Mouse (Mus musculus): ENCODE measurements around the gene Snx6. TPM values are rescaled to one million over a fixed set of nuclear protein-coding genes. Genes with fewer than 3 reads are reported as not detected.
"Not testable (repeated sequence)": the region's sequence is repeated elsewhere in the genome, so short reads cannot be mapped to it uniquely, and the experiment has no call there.

The Snx6 gene
- polyA plus RNA-seq, 1 experiment from 2014 or later, result 115 TPM

- H3K36me3 ChIP-seq (ENCODE audit: control insufficient read depth, insufficient read depth, low read length), result peaks cover 32% of the 10 kb centered on the region
- 89% methylated on average over 12 of the region's 12 CpGs for WGBS
- no peak overlapping the region for H3K9ac ChIP-seq (ENCODE audit: low read depth, low read length)
- H3K27ac ChIP-seq (ENCODE audit: low read depth, low read length), result no peak overlapping the region
- H3K9me3 ChIP-seq (ENCODE audit: control insufficient read depth, low read length), result no peaks in the 10 kb centered on the region
- H3K4me2 ChIP-seq, result no peak overlapping the region
- no peak overlapping the region for H3K4me3 ChIP-seq (ENCODE audit: low read depth, low read length)
- DNase-seq (ENCODE audit: low spot score), result no peak
- no peaks in the 10 kb centered on the region for H3K27me3 ChIP-seq (replicated peaks; ENCODE audit: control insufficient read depth, insufficient read depth, low read length)
- ATAC-seq (replicated peaks; ENCODE audit: low FRiP score), result no peak
- no peaks in the 10 kb centered on the region for H3K4me1 ChIP-seq (replicated peaks; ENCODE audit: control insufficient read depth, insufficient read depth, low read length)
Measured at GRCm38 (mm10) chr12:54763624-54764023, 31.9 kb downstream of the Snx6 start.

- Histone ChIP-seq H3K4me3 (ENCODE audit: low read depth, low read length) (no peak overlapping the region), H3K27ac (ENCODE audit: low read depth, low read length) (no peak overlapping the region), H3K4me1 (replicated peaks; ENCODE audit: control insufficient read depth, insufficient read depth, low read length) (no peaks in the 10 kb centered on the region), H3K36me3 (ENCODE audit: control insufficient read depth, insufficient read depth, low read length) (peaks cover 33% of the 10 kb centered on the region), H3K9ac (ENCODE audit: low read depth, low read length) (no peak overlapping the region), H3K9me3 (ENCODE audit: control insufficient read depth, low read length) (no peaks in the 10 kb centered on the region), H3K27me3 (replicated peaks; ENCODE audit: control insufficient read depth, insufficient read depth, low read length) (no peaks in the 10 kb centered on the region), H3K4me2 (no peak overlapping the region)
- WGBS, result 87% methylated on average over 1 of the region's 1 CpGs
- ATAC-seq (replicated peaks; ENCODE audit: low FRiP score) (no peak), DNase-seq (ENCODE audit: low spot score) (no peak)
Measured at GRCm38 (mm10) chr12:54760676-54761075, 34.8 kb downstream of the Snx6 start.

GRCm38 (mm10) chr12:54758846-54759245, 36.7 kb downstream of the Snx6 start:
- H3K4me3 ChIP-seq (ENCODE audit: low read depth, low read length), result no peak overlapping the region
- peaks cover 30% of the 10 kb centered on the region for H3K36me3 ChIP-seq (ENCODE audit: control insufficient read depth, insufficient read depth, low read length)
- no peak overlapping the region for H3K4me2 ChIP-seq
- H3K9ac ChIP-seq (ENCODE audit: low read depth, low read length), result no peak overlapping the region
- H3K4me1 ChIP-seq (replicated peaks; ENCODE audit: control insufficient read depth, insufficient read depth, low read length), result no peaks in the 10 kb centered on the region
- no peaks in the 10 kb centered on the region for H3K27me3 ChIP-seq (replicated peaks; ENCODE audit: control insufficient read depth, insufficient read depth, low read length)
- DNase-seq (ENCODE audit: low spot score), result no peak
- 86% methylated on average over 2 of the region's 2 CpGs for WGBS
- H3K9me3 ChIP-seq (ENCODE audit: control insufficient read depth, low read length), result no peaks in the 10 kb centered on the region
- ATAC-seq (replicated peaks; ENCODE audit: low FRiP score), result no peak
- H3K27ac ChIP-seq (ENCODE audit: low read depth, low read length), result no peak overlapping the region

GRCm38 (mm10) chr12:54748647-54749046, 46.9 kb downstream of the Snx6 start:
- H3K4me1 ChIP-seq (replicated peaks; ENCODE audit: control insufficient read depth, insufficient read depth, low read length), result no peaks in the 10 kb centered on the region
- 90% methylated on average over 8 of the region's 8 CpGs for WGBS
- H3K9me3 ChIP-seq (ENCODE audit: control insufficient read depth, low read length), result no peaks in the 10 kb centered on the region
- peaks cover 19% of the 10 kb centered on the region; the same call in 1 of the 2 replicates for H3K36me3 ChIP-seq (ENCODE audit: control insufficient read depth, insufficient read depth, low read length)
- ATAC-seq (replicated peaks; ENCODE audit: low FRiP score) (no peak), DNase-seq (ENCODE audit: low spot score) (no peak)
- no peak overlapping the region for H3K4me3 ChIP-seq (ENCODE audit: low read depth, low read length)
- no peaks in the 10 kb centered on the region for H3K27me3 ChIP-seq (replicated peaks; ENCODE audit: control insufficient read depth, insufficient read depth, low read length)
- no peak overlapping the region for H3K27ac ChIP-seq (ENCODE audit: low read depth, low read length)
- no peak overlapping the region for H3K9ac ChIP-seq (ENCODE audit: low read depth, low read length)
- no peak overlapping the region for H3K4me2 ChIP-seq

GRCm38 (mm10) chr12:54738661-54739243, 56.8 kb downstream of the Snx6 start:
- H3K9ac ChIP-seq (ENCODE audit: low read depth, low read length); H3K27ac ChIP-seq (ENCODE audit: low read depth, low read length); DNase-seq (ENCODE audit: low spot score); H3K4me1 ChIP-seq (replicated peaks; ENCODE audit: control insufficient read depth, insufficient read depth, low read length); H3K9me3 ChIP-seq (ENCODE audit: control insufficient read depth, low read length); H3K36me3 ChIP-seq (ENCODE audit: control insufficient read depth, insufficient read depth, low read length); H3K4me2 ChIP-seq; H3K4me3 ChIP-seq (ENCODE audit: low read depth, low read length); H3K27me3 ChIP-seq (replicated peaks; ENCODE audit: control insufficient read depth, insufficient read depth, low read length): not testable (repeated sequence)
- 0% methylated on average over 8 of the region's 33 CpGs for WGBS
- ATAC-seq (replicated peaks; ENCODE audit: low FRiP score), result peak; percentile 40

- H3K36me3 ChIP-seq (ENCODE audit: control insufficient read depth, insufficient read depth, low read length); H3K4me1 ChIP-seq (replicated peaks; ENCODE audit: control insufficient read depth, insufficient read depth, low read length); DNase-seq (ENCODE audit: low spot score); H3K9me3 ChIP-seq (ENCODE audit: control insufficient read depth, low read length); H3K27me3 ChIP-seq (replicated peaks; ENCODE audit: control insufficient read depth, insufficient read depth, low read length); H3K4me2 ChIP-seq; H3K4me3 ChIP-seq (ENCODE audit: low read depth, low read length); H3K27ac ChIP-seq (ENCODE audit: low read depth, low read length); H3K9ac ChIP-seq (ENCODE audit: low read depth, low read length): not testable (repeated sequence)
- ATAC-seq (replicated peaks; ENCODE audit: low FRiP score), result peak; percentile 91
- no CpG with 5 or more reads among the region's 21 CpGs for WGBS
Measured at GRCm38 (mm10) chr12:54737891-54738660, 57.4 kb downstream of the Snx6 start.

GRCm38 (mm10) chr12:54734307-54735131, 61.0 kb downstream of the Snx6 start:
- H3K27ac ChIP-seq (ENCODE audit: low read depth, low read length); H3K36me3 ChIP-seq (ENCODE audit: control insufficient read depth, insufficient read depth, low read length); DNase-seq (ENCODE audit: low spot score); H3K9me3 ChIP-seq (ENCODE audit: control insufficient read depth, low read length); H3K4me1 ChIP-seq (replicated peaks; ENCODE audit: control insufficient read depth, insufficient read depth, low read length); H3K27me3 ChIP-seq (replicated peaks; ENCODE audit: control insufficient read depth, insufficient read depth, low read length); H3K4me2 ChIP-seq; H3K4me3 ChIP-seq (ENCODE audit: low read depth, low read length); H3K9ac ChIP-seq (ENCODE audit: low read depth, low read length): not testable (repeated sequence)
- peak; percentile 69 for ATAC-seq (replicated peaks; ENCODE audit: low FRiP score)
- WGBS, result 3% methylated on average over 6 of the region's 49 CpGs

- H3K9me3 ChIP-seq (ENCODE audit: control insufficient read depth, low read length); H3K36me3 ChIP-seq (ENCODE audit: control insufficient read depth, insufficient read depth, low read length); DNase-seq (ENCODE audit: low spot score); H3K27ac ChIP-seq (ENCODE audit: low read depth, low read length); H3K4me2 ChIP-seq; H3K27me3 ChIP-seq (replicated peaks; ENCODE audit: control insufficient read depth, insufficient read depth, low read length); H3K4me3 ChIP-seq (ENCODE audit: low read depth, low read length); H3K9ac ChIP-seq (ENCODE audit: low read depth, low read length); H3K4me1 ChIP-seq (replicated peaks; ENCODE audit: control insufficient read depth, insufficient read depth, low read length): not testable (repeated sequence)
- no CpG with 5 or more reads among the region's 56 CpGs for WGBS
- ATAC-seq (replicated peaks; ENCODE audit: low FRiP score), result peak; percentile 90
Measured at GRCm38 (mm10) chr12:54729140-54730059, 66.1 kb downstream of the Snx6 start.

Measured in liver, embryonic 11.5 days (tissue).